Mouse (Mus musculus) MEL (cell line): ENCODE results near the gene Tcf19. TPM values are rescaled to one million over a fixed set of nuclear protein-coding genes. Genes with fewer than 3 reads are reported as not detected.
A peak's percentile ranks its signal among the peaks of the same experiment; 100 is the strongest.

Source experiments
- DNase-seq: peaks from one replicate; pipeline ENCODE4 v3.0.0; 2011; ENCODE audit warnings: low read depth, low spot score
- H3K27ac ChIP-seq: 2 replicates; pipeline ENCODE4 v1.5.1; 2012; ENCODE audit warnings: low read depth, mild to moderate bottlenecking, control low read depth, low read length, moderate library complexity; ENCODE audit not compliant: control insufficient read depth
- H3K27me3 ChIP-seq, 2 experiments: fragments of 150-350 bp in 1 of 2; sonication (generic) in 1 of 2; 2 replicates each; pipeline ENCODE4 v1.6.1; 2012; ENCODE audit warnings: low read length in 2 of 2, mild to moderate bottlenecking in 2 of 2, improper control_type of control experiment in 1 of 2, moderate library complexity in 1 of 2; ENCODE audit not compliant: insufficient read depth in 2 of 2, control insufficient read depth in 1 of 2
- H3K36me3 ChIP-seq, 2 experiments: 2 replicates each; pipeline ENCODE4 v1.6.1; 2012 to 2014; ENCODE audit warnings: low read length in 2 of 2, improper control_type of control experiment in 1 of 2, inconsistent platforms in 1 of 2, mild to moderate bottlenecking in 1 of 2; ENCODE audit not compliant: insufficient read depth in 2 of 2, control insufficient read depth in 1 of 2
- H3K4me1 ChIP-seq, 2 experiments: fragments of 150-350 bp in 1 of 2; sonication (generic) in 1 of 2; 2 replicates each; pipeline ENCODE4 v1.6.1; 2012; ENCODE audit warnings: low read length in 2 of 2, improper control_type of control experiment in 1 of 2, mild to moderate bottlenecking in 1 of 2; ENCODE audit not compliant: insufficient read depth in 2 of 2, control insufficient read depth in 1 of 2
- H3K4me3 ChIP-seq, 2 experiments: fragments of 150-350 bp in 1 of 2; sonication (generic) in 1 of 2; 2 replicates each; pipeline ENCODE4 v1.5.1; 2012; ENCODE audit warnings: low read depth in 2 of 2, low read length in 2 of 2, mild to moderate bottlenecking in 2 of 2, moderate library complexity in 2 of 2, control low read depth in 1 of 2, improper control_type of control experiment in 1 of 2; ENCODE audit not compliant: control insufficient read depth in 1 of 2, insufficient read depth in 1 of 2
- H3K79me2 ChIP-seq: 2 replicates; pipeline ENCODE4 v1.6.1; 2012; ENCODE audit warnings: mild to moderate bottlenecking, low read length, moderate library complexity; ENCODE audit not compliant: control insufficient read depth, poor library complexity, insufficient read depth
- H3K9ac ChIP-seq: 2 replicates; pipeline ENCODE4 v1.6.1; 2012; ENCODE audit warnings: low read depth, mild to moderate bottlenecking, control low read depth, low read length, moderate library complexity; ENCODE audit not compliant: control insufficient read depth, poor library complexity, severe bottlenecking
- H3K9me3 ChIP-seq: fragments of 150-350 bp; sonication (generic); replicated peaks from 2 replicates; pipeline ENCODE4 v1.6.1; 2012; ENCODE audit warnings: mild to moderate bottlenecking, low read length, improper control_type of control experiment, moderate library complexity; ENCODE audit not compliant: insufficient read depth
- BHLHE40 ChIP-seq: IDR thresholded peaks from 2 replicates; pipeline ENCODE4 v1.6.1; 2012; ENCODE audit warnings: low read depth, mild to moderate bottlenecking, inconsistent platforms, low read length, improper control_type of control experiment, borderline replicate concordance
- CHD1 ChIP-seq: IDR thresholded peaks from 2 replicates; pipeline ENCODE4 v1.6.1; 2012; ENCODE audit warnings: low read depth, mild to moderate bottlenecking, inconsistent platforms, low read length, improper control_type of control experiment
- CHD2 ChIP-seq: IDR thresholded peaks from 2 replicates; pipeline ENCODE4 v1.6.1; 2011; ENCODE audit warnings: low read length, improper control_type of control experiment
- CTCF ChIP-seq, 3 experiments: IDR thresholded peaks in 2 of 3; conservative IDR thresholded peaks in 1 of 3; 2 replicates each; pipeline ENCODE4 v1.5.1; 2011 to 2012; ENCODE audit warnings: low read length in 3 of 3, low read depth in 2 of 3, mild to moderate bottlenecking in 2 of 3, improper control_type of control experiment in 1 of 3, inconsistent platforms in 1 of 3, mixed read lengths in 1 of 3, moderate library complexity in 1 of 3; ENCODE audit not compliant: control insufficient read depth in 1 of 3, insufficient read depth in 1 of 3, poor library complexity in 1 of 3, severe bottlenecking in 1 of 3
- E2F4 ChIP-seq: IDR thresholded peaks from 2 replicates; pipeline ENCODE4 v1.6.1; 2011; ENCODE audit warnings: low read depth, low read length, improper control_type of control experiment, borderline replicate concordance
- ELF1 ChIP-seq: IDR thresholded peaks from 2 replicates; pipeline ENCODE4 v1.6.1; 2014; ENCODE audit warnings: low read depth, mild to moderate bottlenecking, inconsistent platforms, low read length, improper control_type of control experiment, moderate library complexity
- EP300 ChIP-seq, 2 experiments: IDR thresholded peaks; 2 replicates each; pipeline ENCODE4 v1.6.1; 2011; ENCODE audit warnings: improper control_type of control experiment in 2 of 2, low read length in 2 of 2, low read depth in 1 of 2, mild to moderate bottlenecking in 1 of 2
- ETS1 ChIP-seq: IDR thresholded peaks from 2 replicates; pipeline ENCODE4 v1.6.1; 2012; ENCODE audit warnings: low read depth, mild to moderate bottlenecking, inconsistent platforms, low read length, improper control_type of control experiment, moderate library complexity
- GABPA ChIP-seq: IDR thresholded peaks from 2 replicates; pipeline ENCODE4 v1.6.1; 2012; ENCODE audit warnings: low read depth, mild to moderate bottlenecking, inconsistent platforms, low read length, improper control_type of control experiment, moderate library complexity
- GATA1 ChIP-seq: IDR thresholded peaks from 2 replicates; pipeline ENCODE4 v1.6.1; 2011; ENCODE audit warnings: low read depth, low read length, improper control_type of control experiment
- HCFC1 ChIP-seq: IDR thresholded peaks from 2 replicates; pipeline ENCODE4 v1.6.1; 2012; ENCODE audit warnings: low read depth, mild to moderate bottlenecking, inconsistent platforms, low read length, improper control_type of control experiment, moderate library complexity
- JUND ChIP-seq: IDR thresholded peaks from 2 replicates; pipeline ENCODE4 v1.6.1; 2011; ENCODE audit warnings: low read depth, mild to moderate bottlenecking, improper control_type of control experiment, low read length
- MAFK ChIP-seq: IDR thresholded peaks from 2 replicates; pipeline ENCODE4 v1.6.1; 2011; ENCODE audit warnings: low read depth, mild to moderate bottlenecking, low read length, improper control_type of control experiment, borderline replicate concordance
- MAX ChIP-seq: IDR thresholded peaks from 2 replicates; pipeline ENCODE4 v1.6.1; 2011; ENCODE audit warnings: low read length, improper control_type of control experiment
- MAZ ChIP-seq: IDR thresholded peaks from 2 replicates; pipeline ENCODE4 v1.6.1; 2012; ENCODE audit warnings: low read depth, mild to moderate bottlenecking, inconsistent platforms, low read length, improper control_type of control experiment
- MEF2A ChIP-seq: IDR thresholded peaks from 2 replicates; pipeline ENCODE4 v1.6.1; 2014; ENCODE audit warnings: low read depth, mild to moderate bottlenecking, inconsistent platforms, low read length, improper control_type of control experiment; ENCODE audit not compliant: poor library complexity, insufficient replicate concordance, severe bottlenecking; ENCODE audit errors: extremely low read depth
- MXI1 ChIP-seq: IDR thresholded peaks from 2 replicates; pipeline ENCODE4 v1.6.1; 2011; ENCODE audit warnings: mild to moderate bottlenecking, low read depth, low read length, improper control_type of control experiment
- MYB ChIP-seq: IDR thresholded peaks from 2 replicates; pipeline ENCODE4 v1.6.1; 2011; ENCODE audit warnings: mild to moderate bottlenecking, low read depth, low read length, improper control_type of control experiment
- MYC ChIP-seq: IDR thresholded peaks from 2 replicates; pipeline ENCODE4 v1.6.1; 2011; ENCODE audit warnings: low read depth, mild to moderate bottlenecking, low read length, improper control_type of control experiment, moderate library complexity
- NRF1 ChIP-seq: IDR thresholded peaks from 2 replicates; pipeline ENCODE4 v1.6.1; 2014; ENCODE audit warnings: low read depth, mild to moderate bottlenecking, inconsistent platforms, low read length, improper control_type of control experiment, moderate library complexity; ENCODE audit not compliant: poor library complexity, insufficient read depth, severe bottlenecking
- POLR2A ChIP-seq, 2 experiments: IDR thresholded peaks; 2 replicates each; pipeline ENCODE4 v1.6.1; 2011 to 2012; ENCODE audit warnings: low read length in 2 of 2, mild to moderate bottlenecking in 2 of 2, control low read depth in 1 of 2, improper control_type of control experiment in 1 of 2, low read depth in 1 of 2, moderate library complexity in 1 of 2; ENCODE audit not compliant: control insufficient read depth in 1 of 2, insufficient read depth in 1 of 2, poor library complexity in 1 of 2
- POLR2AphosphoS2 ChIP-seq: IDR thresholded peaks from 2 replicates; pipeline ENCODE4 v1.6.1; 2011; ENCODE audit warnings: low read length, improper control_type of control experiment
- POLR2AphosphoS5 ChIP-seq: IDR thresholded peaks from 2 replicates; pipeline ENCODE4 v1.6.1; 2012; ENCODE audit warnings: low read depth, borderline replicate concordance, mild to moderate bottlenecking, inconsistent platforms, low read length, moderate library complexity, mixed read lengths
- RAD21 ChIP-seq: IDR thresholded peaks from 2 replicates; pipeline ENCODE4 v1.6.1; 2011; ENCODE audit warnings: mild to moderate bottlenecking, low read depth, low read length, improper control_type of control experiment
- RCOR1 ChIP-seq: IDR thresholded peaks from 2 replicates; pipeline ENCODE4 v1.6.1; 2012; ENCODE audit warnings: low read depth, mild to moderate bottlenecking, inconsistent platforms, low read length, improper control_type of control experiment
- SIN3A ChIP-seq: IDR thresholded peaks from 2 replicates; pipeline ENCODE4 v1.6.1; 2012; ENCODE audit warnings: low read length, improper control_type of control experiment, inconsistent platforms
- SMC3 ChIP-seq: IDR thresholded peaks from 2 replicates; pipeline ENCODE4 v1.6.1; 2011; ENCODE audit warnings: low read depth, low read length, improper control_type of control experiment
- TAL1 ChIP-seq: IDR thresholded peaks from 2 replicates; pipeline ENCODE4 v1.6.1; 2012; ENCODE audit warnings: mild to moderate bottlenecking, inconsistent platforms, low read length, moderate library complexity, mixed read lengths
- TBP ChIP-seq: IDR thresholded peaks from 2 replicates; pipeline ENCODE4 v1.8.0; 2011; ENCODE audit warnings: low read depth, low read length, improper control_type of control experiment
- TCF12 ChIP-seq: IDR thresholded peaks from 2 replicates; pipeline ENCODE4 v1.6.1; 2014; ENCODE audit warnings: low read depth, mild to moderate bottlenecking, inconsistent platforms, low read length, improper control_type of control experiment, moderate library complexity
- UBTF ChIP-seq: IDR thresholded peaks from 2 replicates; pipeline ENCODE4 v1.6.1; 2012; ENCODE audit warnings: low read depth, mild to moderate bottlenecking, inconsistent platforms, low read length, improper control_type of control experiment, moderate library complexity, borderline replicate concordance; ENCODE audit not compliant: insufficient read depth
- USF1 ChIP-seq: IDR thresholded peaks from 2 replicates; pipeline ENCODE4 v1.6.1; 2014; ENCODE audit warnings: low read depth, mild to moderate bottlenecking, inconsistent platforms, low read length, improper control_type of control experiment, moderate library complexity
- ZKSCAN1 ChIP-seq: IDR thresholded peaks from 2 replicates; pipeline ENCODE4 v1.6.1; 2012; ENCODE audit warnings: low read depth, mild to moderate bottlenecking, inconsistent platforms, low read length, improper control_type of control experiment, moderate library complexity
- ZMIZ1 ChIP-seq: IDR thresholded peaks from 2 replicates; pipeline ENCODE4 v1.6.1; 2012; ENCODE audit warnings: low read depth, mild to moderate bottlenecking, inconsistent platforms, low read length, improper control_type of control experiment, moderate library complexity
- ZNF384 ChIP-seq: IDR thresholded peaks from 2 replicates; pipeline ENCODE4 v1.6.1; 2012; ENCODE audit warnings: low read depth, mild to moderate bottlenecking, inconsistent platforms, low read length, improper control_type of control experiment
- polyA plus RNA-seq, 2 experiments: library from polyadenylated mRNA; stranded (reverse) in 1 of 2; unstranded in 1 of 2; fragments of >175 nt in 1 of 2; fragments of >200 nt in 1 of 2; gene quantifications; 2 replicates each; pipeline versions ENCODE4 v1.2.1 to v1.2.4; 2012; ENCODE audit warnings: low replicate concordance in 2 of 2, low read depth in 1 of 2; ENCODE audit not compliant: insufficient read length in 2 of 2, insufficient read depth in 1 of 2, missing spikeins in 1 of 2
- total RNA-seq: library from RNA; depleted of rRNA; stranded (reverse); fragments of 300-350 nt; gene quantifications from 2 replicates; pipeline ENCODE4 v1.2.3, GENCODE M21; 2012; rRNA removed

Gene Tcf19
- total RNA-seq (16.6 and 20.3 TPM in 2 replicates), polyA plus RNA-seq (10 to 100 TPM in 1 of 2 experiments, not detected in 1; 25.7 TPM)

- Histone ChIP-seq H3K9me3 (no peaks in the 10 kb centered on the region), H3K9ac (peak within 1 kb of the TSS; percentile 83), H3K79me2 (peaks cover 2% of the 10 kb centered on the region; the same call in 1 of the 2 replicates), H3K4me3 (peak within 1 kb of the TSS; percentile 69 to 79), H3K4me1 (peaks cover 0 to 5% of the 10 kb centered on the region in 2 experiments; a peak in 2 of 4 replicates), H3K27ac (peak within 1 kb of the TSS; percentile 26), H3K27me3 (no peaks in the 10 kb centered on the region), H3K36me3 (no peaks in the 10 kb centered on the region)
- peak; percentile 99 for DNase-seq
- peak; percentile 82; the same call in 1 of the 2 replicates for TF ChIP-seq SIN3A
- peak; percentile 26; the same call in 1 of the 2 replicates for TF ChIP-seq CHD2
- no peak for TF ChIP-seq RCOR1
- peak; percentile 79 for TF ChIP-seq HCFC1
- TF ChIP-seq EP300 (IDR thresholded peaks at IDR 0.05; ENCODE audit: low read depth in 1 of 2, low read length in 2 of 2), result no peak
- TF ChIP-seq MYB, result no peak
- peak; percentile 49 to 52; a peak in 1 of 4 replicates for TF ChIP-seq POLR2A (IDR thresholded peaks at IDR 0.05; ENCODE audit: control insufficient read depth in 1 of 2, insufficient read depth in 1 of 2, low read depth in 1 of 2, low read length in 2 of 2, poor library complexity in 1 of 2)
- no peak for TF ChIP-seq ETS1
- no peak for TF ChIP-seq CHD1
- peak; percentile 93 for TF ChIP-seq ELF1
- TF ChIP-seq TAL1, result no peak
- no peak for TF ChIP-seq TCF12
- TF ChIP-seq UBTF, result no peak
- no peak for TF ChIP-seq ZNF384
- TF ChIP-seq MAZ, result peak; percentile 70; the same call in 1 of the 2 replicates
- no peak for TF ChIP-seq RAD21
- no peak for TF ChIP-seq MAFK
- no peak for TF ChIP-seq ZKSCAN1
- no peak for TF ChIP-seq CTCF (IDR thresholded peaks at IDR 0.05 in 2 of 3, conservative IDR thresholded peaks at IDR 0.05 in 1 of 3; ENCODE audit: control insufficient read depth in 1 of 3, insufficient read depth in 1 of 3, low read depth in 2 of 3, low read length in 3 of 3, poor library complexity in 1 of 3, severe bottlenecking in 1 of 3)
- peak; percentile 59; the same call in 1 of the 2 replicates for TF ChIP-seq MXI1
- TF ChIP-seq MEF2A, result no peak
- no peak for TF ChIP-seq MYC
- peak; percentile 77 for TF ChIP-seq NRF1
- TF ChIP-seq USF1, result no peak
- TF ChIP-seq E2F4, result peak; percentile 95
- TF ChIP-seq TBP, result no peak
- no peak for TF ChIP-seq JUND
- no peak for TF ChIP-seq SMC3
- no peak for TF ChIP-seq GABPA
- no peak for TF ChIP-seq GATA1
- no peak; the same call in 1 of the 2 replicates for TF ChIP-seq MAX
- TF ChIP-seq BHLHE40, result no peak
- no peak for TF ChIP-seq ZMIZ1
- no peak for TF ChIP-seq POLR2AphosphoS2
- TF ChIP-seq POLR2AphosphoS5, result no peak
Measured at GRCm38 (mm10) chr17:35516652-35517500, at the start of gene Tcf19, which contains the start of gene Cchcr1. Gene Tcf19 (minus strand): TSS chr17:35516824. Gene Cchcr1 (plus strand): TSS chr17:35517100.
